Mouse (Mus musculus) forebrain, embryonic 13.5 days (tissue): ENCODE data around the gene Ear1. TPM values are rescaled to one million over a fixed set of nuclear protein-coding genes. Genes with fewer than 3 reads are reported as not detected.
A peak's percentile ranks its signal among the peaks of the same experiment; 100 is the strongest.
"Not testable (repeated sequence)": the region's sequence is repeated elsewhere in the genome, so short reads cannot be mapped to it uniquely, and the experiment has no call there.

Experiments
- ATAC-seq: fragments of 200-750 bp; cut with Nextera tagmentation; 2 replicates; pipeline ENCODE4 v1.8.0; 2017
- H3K27ac ChIP-seq: fragments of 300-500 bp; sonication (generic); 2 replicates; pipeline ENCODE4 v1.5.1; 2015; ENCODE audit warnings: inconsistent platforms, mild to moderate bottlenecking, moderate library complexity
- H3K27me3 ChIP-seq: fragments of 300-500 bp; sonication (generic); 2 replicates; pipeline ENCODE4 v1.6.1; 2015; ENCODE audit warnings: mild to moderate bottlenecking, inconsistent platforms
- H3K36me3 ChIP-seq: fragments of 300-500 bp; sonication (generic); 2 replicates; pipeline ENCODE4 v1.6.1; 2015; ENCODE audit warnings: mild to moderate bottlenecking, inconsistent platforms; ENCODE audit not compliant: poor library complexity, severe bottlenecking
- H3K4me1 ChIP-seq: fragments of 300-500 bp; sonication (generic); 2 replicates; pipeline ENCODE4 v1.6.1; 2015; ENCODE audit warnings: inconsistent platforms
- H3K4me2 ChIP-seq: fragments of 300-500 bp; sonication (generic); 2 replicates; pipeline ENCODE4 v1.6.1; 2015; ENCODE audit warnings: inconsistent platforms, mild to moderate bottlenecking, moderate library complexity
- H3K4me3 ChIP-seq: fragments of 300-500 bp; sonication (generic); 2 replicates; pipeline ENCODE4 v1.5.1; 2015; ENCODE audit warnings: mild to moderate bottlenecking, inconsistent platforms
- H3K9ac ChIP-seq: fragments of 300-500 bp; sonication (generic); 2 replicates; pipeline ENCODE4 v1.6.1; 2015; ENCODE audit warnings: mild to moderate bottlenecking, inconsistent platforms
- H3K9me3 ChIP-seq: fragments of 300-500 bp; sonication (generic); replicated peaks from 2 replicates; pipeline ENCODE4 v1.6.1; 2016; ENCODE audit warnings: inconsistent platforms
- WGBS: fragments of 180-500 bp; shearing (Covaris S2); methylation state at CpG from one replicate; pipeline ENCODE4 v1.1.7; 2015; 5-methylcytosine and 5-hydroxymethylcytosine counted together
- polyA plus RNA-seq: library from polyadenylated mRNA; unstranded; fragments of >200 nt; fragmentation: Nextera tagmentation; extraction: Ambion mirVana; gene quantifications from 2 replicates; pipeline ENCODE4 v1.2.1, GENCODE M21; 2015

The Ear1 gene
- polyA plus RNA-seq, result not detected in 2 replicates

DNA sequence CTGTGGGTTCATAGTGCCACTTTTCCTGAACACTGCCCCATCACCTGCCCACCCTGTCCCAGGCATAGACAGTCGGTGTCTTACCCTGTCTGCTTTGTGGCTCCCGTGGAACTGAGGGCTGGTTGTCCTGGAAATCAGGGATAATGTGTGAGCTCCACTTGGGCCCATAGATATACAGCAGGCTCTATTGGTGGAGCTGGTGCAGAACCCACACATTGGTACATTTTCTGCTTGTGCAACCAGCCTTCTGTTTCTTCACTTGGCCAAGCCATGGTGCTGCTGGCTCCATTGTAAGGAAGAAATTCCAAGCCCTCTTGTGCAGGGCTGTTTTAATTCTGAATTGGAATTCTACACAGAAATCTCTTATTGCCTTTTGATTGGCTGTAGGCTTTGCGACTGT, at the start of gene Ear1:
Ear1 (minus strand) TSS at position 101 of the 400 bp plus-strand sequence.
- ATAC-seq, H3K4me1 ChIP-seq, H3K27me3 ChIP-seq, H3K4me3 ChIP-seq, H3K9ac ChIP-seq, H3K27ac ChIP-seq, H3K9me3 ChIP-seq, H3K4me2 ChIP-seq, H3K36me3 ChIP-seq: not testable (repeated sequence)
- 78% methylated on average over 3 of the region's 3 CpGs for WGBS

DNA sequence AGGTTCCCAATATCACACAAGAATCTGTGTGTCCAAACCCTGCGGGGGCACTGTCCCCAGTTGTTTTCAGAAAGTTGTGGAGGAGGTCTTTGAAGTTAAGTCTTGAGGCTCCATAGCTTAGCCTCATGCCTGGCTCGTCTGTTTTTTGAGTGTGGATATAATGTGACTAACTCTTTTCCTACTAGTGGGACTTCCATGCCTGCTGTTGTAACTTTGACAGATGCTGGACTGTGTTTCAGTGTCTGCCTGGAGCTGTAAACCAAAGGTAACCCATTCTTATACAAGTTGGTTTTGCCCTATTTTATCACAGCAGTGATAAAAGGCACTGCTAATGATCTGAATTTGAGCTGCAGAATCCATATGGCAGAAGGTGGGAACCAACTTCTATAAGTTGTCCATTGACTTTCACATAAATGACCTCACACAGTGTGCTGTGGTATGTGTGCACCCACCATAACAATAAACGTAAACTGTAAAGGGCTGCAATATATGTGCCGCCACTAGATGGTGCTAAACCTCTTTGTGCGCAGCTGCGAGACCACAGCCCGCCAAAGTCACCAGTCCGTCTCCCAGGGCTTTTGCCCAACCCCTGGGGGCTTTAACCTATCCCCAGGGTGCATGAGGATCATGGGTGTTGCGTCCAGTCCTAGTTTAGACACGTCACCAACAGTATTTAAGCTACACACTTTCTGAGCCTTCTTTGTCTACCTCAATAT, 49.5 kb upstream of the Ear1 start, which contains the start of gene Gm8113:
Gm8113 (plus strand) TSS at position 703 of the 716 bp plus-strand sequence.
- Histone ChIP-seq H3K9ac (peak within 1 kb of the TSS; percentile 60), H3K4me3 (peak within 1 kb of the TSS; percentile 50), H3K4me2 (peak within 1 kb of the TSS; percentile 51), H3K27ac (peak within 1 kb of the TSS; percentile 83)
- ATAC-seq, result peak; percentile 99
- WGBS, result 7% methylated on average over 10 of the region's 10 CpGs
- H3K9me3 ChIP-seq, H3K4me1 ChIP-seq, H3K27me3 ChIP-seq, H3K36me3 ChIP-seq: not testable (repeated sequence)

DNA sequence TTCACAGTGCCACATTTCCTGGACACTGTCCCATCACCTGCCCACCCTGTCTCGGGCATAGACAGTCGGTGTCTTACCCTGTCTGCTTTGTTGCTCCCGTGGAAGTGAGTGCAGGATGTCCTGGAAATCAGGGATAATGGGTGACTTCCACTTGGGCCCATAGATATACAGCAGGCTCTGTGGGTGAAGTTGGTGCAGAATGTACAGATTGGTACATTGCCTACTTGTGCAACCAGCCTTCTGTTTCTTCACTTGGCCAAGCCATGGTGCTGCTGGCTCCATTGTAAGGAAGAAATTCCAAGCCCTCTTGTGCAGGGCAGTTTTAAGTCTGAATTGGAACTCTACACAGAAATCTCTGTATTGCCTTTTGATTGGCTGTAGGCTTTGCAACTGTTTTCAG, 48.1 kb upstream of the Ear1 start, which contains the start of gene Ear10:
Ear10 (minus strand) TSS at position 101 of the 400 bp plus-strand sequence.
- not testable (repeated sequence) for H3K36me3 ChIP-seq, ATAC-seq, H3K9me3 ChIP-seq, H3K9ac ChIP-seq, H3K4me2 ChIP-seq, H3K4me1 ChIP-seq, H3K27ac ChIP-seq, H3K4me3 ChIP-seq, H3K27me3 ChIP-seq
- 86% methylated on average over 3 of the region's 3 CpGs for WGBS

DNA sequence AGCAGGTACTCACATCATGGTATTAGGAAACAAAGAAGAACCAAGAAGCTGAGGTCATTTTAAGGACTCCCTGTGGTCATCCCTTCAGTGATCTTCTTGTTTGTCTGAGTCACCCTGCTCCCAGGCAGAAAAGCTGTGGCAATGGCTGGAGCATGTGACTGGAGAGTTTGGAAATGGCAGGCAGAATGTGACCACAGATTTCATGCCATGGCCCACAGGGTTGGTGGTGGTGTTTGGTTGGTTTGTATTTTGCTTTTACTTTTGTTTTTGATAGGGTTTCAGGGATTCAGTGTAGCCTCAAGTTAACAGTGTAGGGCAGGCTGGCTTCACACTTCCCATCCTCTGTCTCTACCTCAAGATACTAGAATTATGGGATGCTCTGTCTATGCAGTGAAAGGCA, 42.9 kb upstream of the Ear1 start:
- not testable (repeated sequence) for H3K4me3 ChIP-seq, H3K27ac ChIP-seq, H3K4me2 ChIP-seq, H3K36me3 ChIP-seq, H3K4me1 ChIP-seq, H3K27me3 ChIP-seq, H3K9me3 ChIP-seq, H3K9ac ChIP-seq, ATAC-seq

DNA sequence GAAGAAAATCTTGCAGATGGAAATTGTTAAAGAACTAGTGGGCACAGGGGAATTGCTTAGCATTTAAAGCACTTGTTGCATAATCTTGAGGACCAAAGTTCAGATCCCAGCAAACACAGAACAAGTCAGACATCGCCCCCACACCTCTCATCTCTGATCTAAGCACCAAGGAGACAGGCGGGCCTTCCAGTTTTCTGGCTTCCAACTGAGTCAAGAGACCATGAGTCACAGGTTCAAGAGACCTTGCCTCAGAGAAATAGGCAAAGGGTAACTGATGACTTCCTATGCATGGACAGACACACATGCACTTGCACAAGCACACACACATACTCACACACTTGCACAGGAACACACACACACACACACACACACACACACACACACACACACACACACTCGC, 23.3 kb upstream of the Ear1 start:
- not testable (repeated sequence) for H3K36me3 ChIP-seq, ATAC-seq, H3K9me3 ChIP-seq, H3K9ac ChIP-seq, H3K4me3 ChIP-seq, H3K4me2 ChIP-seq, H3K27me3 ChIP-seq, H3K27ac ChIP-seq, H3K4me1 ChIP-seq
- WGBS, result 90% methylated on average over 3 of the region's 3 CpGs

DNA sequence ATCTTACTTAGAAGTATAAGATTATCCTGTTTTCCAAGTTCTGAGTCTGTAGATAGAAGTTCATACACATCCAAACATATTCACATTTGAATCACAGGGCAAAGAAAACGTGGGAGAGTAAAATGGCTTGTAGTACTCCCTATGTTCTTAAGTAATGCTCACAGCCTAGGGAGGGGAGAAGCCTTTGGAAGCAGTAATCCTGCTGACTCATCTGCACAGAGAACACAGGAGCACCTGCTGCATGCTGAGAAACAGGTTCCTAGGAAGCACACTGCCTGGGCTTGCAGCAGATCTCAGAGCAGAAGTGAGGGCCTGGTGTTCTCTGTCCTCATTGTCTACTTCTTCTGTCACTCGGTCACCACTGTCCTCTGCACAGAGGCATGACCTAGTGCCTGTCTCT, 20.0 kb upstream of the Ear1 start:
- H3K27me3 ChIP-seq, H3K4me2 ChIP-seq, H3K9me3 ChIP-seq, H3K36me3 ChIP-seq, H3K27ac ChIP-seq, H3K4me1 ChIP-seq, H3K4me3 ChIP-seq, ATAC-seq, H3K9ac ChIP-seq: not testable (repeated sequence)
- WGBS, result 47% methylated on average over 2 of the region's 2 CpGs

DNA sequence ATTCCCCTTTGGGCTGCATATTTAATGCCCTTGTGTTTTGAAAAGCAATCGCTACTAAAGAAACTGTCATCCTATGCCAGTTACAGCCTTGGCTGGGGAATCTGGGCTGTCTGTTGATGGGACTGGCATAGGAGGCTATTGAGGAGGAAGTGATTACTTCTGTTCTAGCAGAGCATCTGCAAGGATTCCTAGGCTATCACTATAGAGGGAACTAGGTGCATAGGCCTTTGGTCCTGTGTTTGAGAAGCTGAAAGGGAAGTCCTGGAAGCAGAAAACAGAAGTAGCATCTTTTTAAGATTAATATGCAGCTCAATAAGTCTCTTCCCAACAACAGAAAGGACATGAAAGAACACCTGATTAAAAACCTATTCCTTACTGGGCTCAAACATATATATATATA, 16.0 kb upstream of the Ear1 start:
- WGBS, result 94% methylated on average over 1 of the region's 1 CpGs
- H3K4me2 ChIP-seq, H3K27me3 ChIP-seq, H3K27ac ChIP-seq, H3K4me3 ChIP-seq, H3K36me3 ChIP-seq, H3K9ac ChIP-seq, H3K4me1 ChIP-seq, H3K9me3 ChIP-seq, ATAC-seq: not testable (repeated sequence)

DNA sequence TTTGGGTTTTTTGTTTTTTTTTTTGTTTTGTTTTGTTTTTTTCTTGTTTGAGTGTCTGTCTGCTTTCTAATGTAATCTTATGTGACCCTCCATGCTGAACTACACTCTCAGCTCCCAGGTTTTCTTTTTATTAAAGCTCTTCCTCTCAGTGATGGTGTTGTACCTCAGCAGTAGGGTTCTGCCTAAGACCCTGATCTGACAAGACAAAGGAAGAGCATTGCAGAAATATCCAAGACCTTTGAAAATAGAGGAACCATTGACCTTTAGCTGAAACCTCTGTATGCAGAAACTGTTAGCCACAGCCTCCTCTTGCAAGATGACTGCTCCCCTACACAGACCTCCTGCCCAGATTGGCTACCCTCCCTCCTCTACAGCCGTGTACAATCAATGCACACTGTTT, 10.9 kb upstream of the Ear1 start:
- WGBS, result 80% methylated on average over 1 of the region's 1 CpGs
- not testable (repeated sequence) for ATAC-seq, H3K9me3 ChIP-seq

DNA sequence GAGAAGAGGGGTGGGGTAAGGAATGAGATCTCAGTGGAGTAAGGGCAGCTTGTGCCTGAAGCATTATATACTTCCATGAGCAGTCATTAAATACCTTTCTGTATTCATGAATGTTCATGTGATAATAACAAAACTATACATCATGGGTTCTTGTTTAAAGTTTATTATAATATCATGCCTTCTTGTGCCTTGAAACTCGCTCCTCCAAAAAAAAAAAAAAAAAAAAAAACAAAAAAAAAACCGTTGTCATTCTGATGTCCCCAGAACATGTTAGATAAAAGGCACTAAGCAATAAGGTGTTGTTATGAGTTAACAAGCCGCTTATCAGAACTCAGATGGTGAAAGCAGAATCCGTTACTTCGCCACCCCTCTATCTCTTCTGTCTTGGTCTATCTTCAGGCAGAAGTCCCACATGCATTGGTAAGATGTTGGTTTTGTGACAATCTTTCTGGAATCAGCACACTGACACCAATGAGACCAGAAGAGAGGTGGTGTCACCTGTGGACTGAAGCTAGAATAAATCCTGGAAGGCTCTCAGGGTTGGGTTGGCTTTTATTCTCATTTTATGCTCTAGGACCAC, 4.7 kb upstream of the Ear1 start:
- not testable (repeated sequence) for H3K4me3 ChIP-seq, H3K4me1 ChIP-seq

More for the DNA sequence above, 10.9 kb upstream of the Ear1 start:
- H3K27ac ChIP-seq, H3K4me3 ChIP-seq, H3K9ac ChIP-seq, H3K4me2 ChIP-seq, H3K27me3 ChIP-seq, H3K4me1 ChIP-seq, H3K36me3 ChIP-seq: not testable (repeated sequence)

DNA sequence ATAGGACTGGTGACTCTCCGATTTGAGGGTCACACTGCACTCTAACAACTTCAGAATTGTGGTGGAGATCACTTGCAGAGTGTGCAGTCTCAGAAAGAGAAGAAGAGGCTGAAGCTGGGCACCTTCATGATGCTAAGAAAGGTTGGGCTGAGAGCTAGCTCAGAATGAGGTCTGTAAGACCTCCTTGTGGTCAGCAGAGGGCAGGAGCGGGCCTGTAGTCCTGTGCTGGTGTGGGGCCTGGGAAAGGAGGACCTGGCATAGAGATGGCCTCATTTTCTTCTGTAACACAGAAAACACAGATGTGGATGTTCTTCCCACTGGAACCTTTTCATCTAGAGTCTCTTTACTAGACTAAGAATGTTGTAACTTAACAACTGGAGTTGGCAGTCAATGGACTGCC, 2.5 kb upstream of the Ear1 start:
- not testable (repeated sequence) for H3K4me2 ChIP-seq, H3K36me3 ChIP-seq, ATAC-seq, H3K9ac ChIP-seq, H3K9me3 ChIP-seq, H3K4me1 ChIP-seq, H3K27ac ChIP-seq, H3K4me3 ChIP-seq, H3K27me3 ChIP-seq
- WGBS, result 50% methylated on average over 1 of the region's 2 CpGs

More for the DNA sequence above, 4.7 kb upstream of the Ear1 start:
- H3K9ac ChIP-seq, H3K27ac ChIP-seq, H3K9me3 ChIP-seq, H3K4me2 ChIP-seq, ATAC-seq, H3K36me3 ChIP-seq, H3K27me3 ChIP-seq: not testable (repeated sequence)
- WGBS, result 90% methylated on average over 5 of the region's 5 CpGs

DNA sequence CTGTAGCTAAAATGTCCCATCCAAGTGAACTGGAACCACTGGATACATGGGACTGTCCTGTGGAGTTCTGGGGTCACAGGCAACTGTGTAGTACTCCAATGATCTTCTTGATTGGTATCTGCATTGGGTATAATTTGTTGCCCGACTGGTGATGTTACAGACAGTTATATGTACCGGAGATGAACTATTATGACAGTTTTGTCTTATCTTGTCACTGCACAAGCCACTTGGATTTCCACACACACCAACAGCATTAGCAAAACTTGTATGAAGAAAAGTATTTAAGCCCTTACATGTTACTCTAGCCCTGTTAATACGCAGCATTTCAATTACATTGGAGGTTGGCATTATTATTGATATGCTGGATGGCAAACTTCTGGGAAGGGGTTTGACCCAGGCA, 455 bp downstream of the Ear1 start:
- not testable (repeated sequence) for H3K27me3 ChIP-seq, H3K9ac ChIP-seq
- 93% methylated on average over 3 of the region's 3 CpGs for WGBS

DNA sequence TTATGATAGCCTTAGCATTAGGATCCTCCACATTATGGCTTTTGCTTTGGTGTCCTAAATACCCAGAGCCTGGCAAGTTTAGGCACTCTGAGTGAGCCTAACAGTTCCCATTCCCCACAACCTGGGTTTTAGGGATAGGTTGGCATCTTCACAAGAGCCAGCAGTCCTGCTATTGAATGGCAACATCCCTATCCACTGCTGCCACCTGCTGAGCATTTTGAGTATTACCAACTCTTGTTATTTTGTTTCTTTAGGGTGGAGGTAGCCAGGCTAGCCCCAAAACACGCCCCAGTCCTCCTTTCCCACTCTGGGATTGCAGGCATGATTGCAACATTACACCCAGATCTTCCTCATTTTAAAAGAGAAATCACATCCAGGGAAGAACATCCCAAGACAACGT, 14.8 kb downstream of the Ear1 start:
- 33% methylated on average over 2 of the region's 2 CpGs for WGBS
- H3K27ac ChIP-seq, H3K4me3 ChIP-seq, H3K36me3 ChIP-seq, H3K9me3 ChIP-seq, H3K9ac ChIP-seq, H3K4me1 ChIP-seq, H3K27me3 ChIP-seq, H3K4me2 ChIP-seq: not testable (repeated sequence)
- ATAC-seq, result peak; percentile 16; the same call in 1 of the 2 replicates

More for the DNA sequence above, 455 bp downstream of the Ear1 start:
- H3K9me3 ChIP-seq, ATAC-seq, H3K27ac ChIP-seq, H3K36me3 ChIP-seq, H3K4me1 ChIP-seq, H3K4me2 ChIP-seq, H3K4me3 ChIP-seq: not testable (repeated sequence)

DNA sequence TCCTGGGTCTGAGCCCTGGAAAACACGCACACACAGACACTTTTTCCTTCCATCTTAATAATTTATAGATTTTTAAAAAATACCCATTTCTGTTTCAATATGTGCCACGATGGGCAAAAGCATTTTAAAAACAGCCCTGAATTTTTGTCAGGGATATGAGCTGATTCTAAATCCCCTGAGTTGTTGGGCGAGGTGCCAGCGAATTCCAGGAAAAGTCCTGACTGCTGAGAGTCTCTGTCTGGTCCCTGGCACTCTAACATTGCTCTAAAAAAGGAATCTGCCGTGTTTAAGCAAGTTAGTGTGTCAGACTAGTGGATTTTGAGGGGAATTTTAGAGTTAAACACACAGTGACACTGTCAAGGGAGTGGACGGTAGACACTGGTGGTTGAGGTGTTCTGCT, 15.9 kb downstream of the Ear1 start:
- not testable (repeated sequence) for H3K36me3 ChIP-seq, H3K27ac ChIP-seq, H3K4me1 ChIP-seq, H3K9ac ChIP-seq, H3K27me3 ChIP-seq, ATAC-seq, H3K4me2 ChIP-seq, H3K9me3 ChIP-seq, H3K4me3 ChIP-seq
- WGBS, result 81% methylated on average over 5 of the region's 6 CpGs
